Mouse (Mus musculus) embryonic stem cell, embryonic (primary cell): ENCODE results near the gene Nkx6-2.

ENCODE experiments used
- CTCF ChIA-PET, 4 experiments: fragments of 300-600 bp in 2 of 4; fragments of 350-600 bp in 2 of 4; sonication (Branson Sonifier 250); formaldehyde crosslinking; loops; one replicate each; lab custom pipeline; 2022; ENCODE audit warnings: inconsistent platforms in 2 of 4; lab: Charles Lee
- POLR2A ChIA-PET, 4 experiments: fragments of 300-600 bp in 2 of 4; fragments of 350-600 bp in 2 of 4; sonication (Branson Sonifier 250); formaldehyde crosslinking; loops; one replicate each; lab custom pipeline; 2022; ENCODE audit warnings: antibody characterized with exemption in 4 of 4, inconsistent platforms in 1 of 4; lab: Charles Lee

Gene Nkx6-2

DNA sequence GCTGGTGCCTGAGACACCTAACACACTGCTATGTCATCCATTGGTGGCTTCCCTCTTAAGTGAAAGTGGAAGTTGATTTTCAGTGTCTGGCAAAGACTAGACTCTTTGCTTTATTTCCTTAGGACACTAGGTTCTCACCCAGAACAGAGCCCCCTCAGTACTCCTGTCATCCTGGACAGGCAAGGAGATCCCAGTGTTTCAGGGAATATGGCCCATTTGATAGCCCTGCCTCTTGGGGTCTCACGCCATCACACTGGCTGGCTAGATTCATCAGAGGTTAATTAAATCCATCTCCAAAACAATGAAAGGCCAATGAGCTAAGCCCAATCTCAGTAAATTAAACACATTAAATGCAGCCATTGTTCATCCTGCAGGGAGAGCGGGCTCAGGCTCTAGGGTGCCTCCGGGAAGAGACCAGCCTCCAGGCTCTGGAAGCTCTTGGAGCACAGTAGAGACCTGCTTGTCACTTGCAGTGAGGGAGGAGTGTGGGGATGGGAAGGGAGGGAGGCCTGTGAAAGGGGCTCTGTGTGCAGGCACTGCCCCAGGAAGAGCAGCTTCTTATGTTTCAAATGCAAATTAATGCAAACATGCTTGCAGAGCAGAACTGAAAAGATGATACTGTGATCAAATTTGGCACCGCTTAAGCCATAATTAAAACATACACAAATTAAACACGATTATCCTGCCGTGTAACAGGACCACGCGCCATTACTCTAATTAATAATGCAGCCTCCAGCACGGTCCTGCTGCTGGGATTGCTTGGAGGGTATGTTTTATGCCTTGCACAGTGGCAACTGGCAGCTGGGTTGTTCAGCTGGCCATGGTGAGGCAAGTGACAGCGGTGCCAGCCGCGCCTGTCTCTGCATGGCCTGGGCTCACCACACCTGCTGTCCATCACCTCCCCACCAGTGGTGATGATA, 37.6 kb downstream of the Nkx6-2 start:
- ChIA-PET POLR2A (interaction anchor here in 1 of 4 experiments (1.1 kb wide), 1 partner anchor 9 kb away, joined by 3 read pairs; no protein-coding TSS in a partner anchor), CTCF (interaction anchor here in 1 of 4 experiments (0.6 kb wide), 1 partner anchor 80 kb away, joined by 4 read pairs; no protein-coding TSS in a partner anchor)

DNA sequence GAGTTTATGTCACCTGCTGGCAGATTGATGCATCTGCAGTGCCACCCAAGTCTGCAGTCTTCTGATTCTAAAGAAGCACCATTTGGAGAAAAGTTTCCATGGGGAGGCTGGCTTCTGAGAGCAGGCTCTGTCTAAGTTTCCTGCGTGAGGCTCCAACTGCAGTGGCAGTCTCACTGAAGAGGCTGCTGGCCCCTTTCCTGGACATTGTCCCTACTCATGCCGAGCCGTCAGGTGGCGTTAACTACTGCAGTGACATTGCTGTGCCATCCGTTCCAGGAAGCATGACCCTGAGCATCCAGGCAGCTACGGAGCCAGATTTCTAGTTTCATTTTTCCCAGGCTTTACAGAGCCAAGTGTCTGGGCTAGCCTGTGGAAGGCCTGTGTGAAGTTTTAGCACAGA, 41.2 kb downstream of the Nkx6-2 start:
- POLR2A ChIA-PET = no interaction called here
- CTCF ChIA-PET = interaction anchor here in 3 of 4 experiments (0.7 to 1.4 kb wide), 4 partner anchors 58 to 1280 kb away, joined by 3 to 7 read pairs (median 4); no protein-coding TSS in a partner anchor

DNA sequence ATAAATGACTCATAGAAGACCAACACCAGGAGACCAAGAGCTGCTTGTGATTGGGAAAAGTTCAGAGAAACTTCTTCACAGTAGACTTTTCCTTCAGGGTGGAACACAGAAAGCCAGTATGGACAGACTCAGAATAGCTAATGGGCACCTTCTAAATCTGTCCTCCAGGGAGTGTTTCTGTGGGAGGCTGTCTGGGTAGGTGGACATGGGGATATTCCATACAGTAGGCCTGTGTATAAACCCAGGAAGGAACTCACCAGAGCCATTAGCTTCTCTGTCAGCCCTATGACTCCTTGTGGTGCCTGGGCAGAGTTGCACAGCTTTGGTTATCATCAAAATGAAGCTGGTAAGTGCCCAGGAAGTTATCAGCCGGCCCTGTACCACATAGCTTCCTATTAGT, 42.0 kb downstream of the Nkx6-2 start:
- POLR2A ChIA-PET = no interaction called here

DNA sequence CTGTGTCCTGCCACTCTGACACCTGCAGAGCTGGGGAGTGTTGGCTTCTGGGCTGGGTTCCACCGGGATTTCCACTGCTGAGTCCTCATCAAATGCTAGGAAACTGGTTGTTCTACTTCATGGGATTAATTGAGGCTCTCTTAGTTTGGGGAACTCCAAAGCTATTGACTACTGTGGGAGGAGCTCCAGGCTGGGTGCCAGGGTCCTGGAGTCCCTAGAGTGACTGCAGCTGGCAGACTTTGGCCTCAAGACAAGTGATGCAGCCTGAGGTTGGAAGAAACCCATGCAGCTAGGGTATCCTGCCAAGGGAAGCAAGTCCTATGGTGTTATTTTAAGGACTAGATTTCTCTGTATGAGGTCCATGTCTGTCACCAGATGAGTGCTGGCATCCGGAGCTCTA, 44.1 kb downstream of the Nkx6-2 start:
- CTCF ChIA-PET = no interaction called here
- POLR2A ChIA-PET = no interaction called here

More for the DNA sequence above, 42.0 kb downstream of the Nkx6-2 start:
- CTCF ChIA-PET = interaction anchor here in 2 of 4 experiments (0.6 to 1.4 kb wide), 5 partner anchors 57 to 1457 kb away, joined by 3 to 6 read pairs (median 3); no protein-coding TSS in a partner anchor

- ChIA-PET CTCF (no interaction called here), POLR2A (no interaction called here)
Measured at GRCm38 (mm10) chr7:139537831-139538230, 44.8 kb downstream of the Nkx6-2 start.

DNA sequence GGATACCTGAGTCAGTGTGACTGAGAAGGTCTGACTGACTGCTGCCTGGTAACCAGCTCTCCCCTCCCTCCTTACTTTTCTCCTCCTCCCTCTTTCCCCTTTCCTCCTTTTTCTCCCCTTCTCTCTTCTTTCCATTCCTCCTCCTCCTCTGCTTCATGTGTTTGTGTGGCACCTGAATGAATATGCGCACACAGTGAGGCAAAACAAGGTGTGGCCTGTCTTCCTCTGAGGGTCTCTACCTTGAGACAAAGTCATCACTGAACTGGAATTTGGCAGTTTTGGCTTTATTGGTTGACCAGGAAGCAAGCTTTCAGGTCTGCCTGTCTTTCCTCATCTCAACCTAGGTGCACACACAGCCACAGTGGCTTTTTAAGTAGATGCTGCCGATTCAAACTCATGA, 45.8 kb downstream of the Nkx6-2 start:
- POLR2A ChIA-PET = no interaction called here
- CTCF ChIA-PET = no interaction called here

DNA sequence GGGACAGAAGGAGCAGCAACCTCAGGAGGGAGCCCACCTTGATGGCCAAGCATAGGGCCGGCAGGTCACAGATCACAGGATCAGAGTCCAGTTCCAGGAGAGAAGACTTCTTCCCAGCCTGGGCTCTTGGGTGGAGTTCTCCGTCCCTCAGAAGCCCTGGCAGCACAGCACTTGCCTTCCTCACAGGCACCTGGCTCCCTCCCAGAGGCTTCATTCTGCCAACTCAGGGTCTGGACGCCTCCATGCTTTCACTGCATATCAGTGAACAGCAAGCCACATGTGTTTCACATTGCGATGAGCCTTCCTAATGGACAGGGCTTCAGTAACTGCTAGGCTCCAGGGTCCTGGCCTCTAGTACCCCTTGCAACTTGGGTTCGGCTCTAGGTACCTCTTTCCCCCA, 46.3 kb downstream of the Nkx6-2 start:
- CTCF ChIA-PET = no interaction called here

DNA sequence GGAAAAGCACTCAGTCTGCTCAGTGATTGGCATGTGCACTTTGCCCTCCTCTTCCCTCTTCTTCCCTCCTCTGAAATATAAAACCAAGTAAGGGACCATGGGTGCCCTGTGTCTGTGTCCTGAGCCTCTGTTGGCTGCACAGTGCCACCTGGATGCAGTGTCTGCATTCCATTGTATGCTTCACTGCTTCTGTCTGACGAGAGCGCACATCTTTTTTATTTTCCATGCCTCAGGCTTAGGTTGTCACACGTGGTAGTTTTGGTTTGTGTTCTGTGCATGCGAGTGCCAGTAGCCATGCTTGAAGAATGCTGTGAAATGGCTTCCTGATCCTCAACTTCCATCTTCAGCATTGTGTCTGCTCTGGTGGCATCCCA, 51.2 kb downstream of the Nkx6-2 start:
- ChIA-PET CTCF (no interaction called here), POLR2A (no interaction called here)

More for the DNA sequence above, 46.3 kb downstream of the Nkx6-2 start:
- POLR2A ChIA-PET = no interaction called here

DNA sequence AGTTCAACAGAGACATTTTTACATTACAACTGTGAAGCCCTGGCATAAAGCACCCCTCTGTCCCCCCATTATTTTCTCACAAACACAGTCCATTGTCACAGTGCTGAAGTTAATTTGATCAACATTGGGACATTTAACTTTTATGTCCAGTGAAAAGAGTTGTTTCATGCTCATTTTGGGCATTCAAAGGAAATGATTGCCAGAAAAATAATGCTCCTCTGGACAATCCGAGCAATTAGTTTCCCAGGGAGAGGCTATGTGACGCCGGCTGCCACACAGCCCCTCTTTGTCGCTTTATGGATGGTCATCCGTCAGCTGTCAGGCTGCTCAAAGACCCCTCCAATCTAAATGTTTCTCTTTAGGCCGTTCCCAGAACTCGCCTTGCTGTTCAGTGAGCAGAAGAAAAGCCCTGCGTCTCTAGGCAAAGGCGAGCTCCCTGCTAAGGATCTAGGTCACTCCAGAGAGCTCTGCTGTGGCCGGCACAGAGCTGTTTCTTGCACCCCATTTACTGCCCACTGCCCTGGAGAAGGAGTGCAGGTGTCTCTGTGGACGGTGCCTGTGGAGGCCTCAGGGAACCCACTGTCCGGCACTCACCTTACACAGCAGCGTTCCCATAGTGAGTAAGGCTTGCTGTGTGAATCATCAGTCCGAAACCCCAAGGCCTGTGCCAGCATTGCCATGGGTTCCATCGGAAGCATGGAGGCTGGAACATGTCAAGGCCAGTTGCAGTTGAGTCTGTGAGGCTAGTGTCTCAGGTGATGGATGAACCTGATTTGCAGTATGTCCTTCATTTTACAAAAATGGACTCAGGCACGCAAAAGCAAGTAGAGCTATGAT, 51.8 kb downstream of the Nkx6-2 start:
- CTCF ChIA-PET = no interaction called here

More for the DNA sequence above, 51.8 kb downstream of the Nkx6-2 start:
- POLR2A ChIA-PET = no interaction called here
